Mouse (Mus musculus): ENCODE data around the gene Snorc.
"Not testable (repeated sequence)": the region's sequence is repeated elsewhere in the genome, so short reads cannot be mapped to it uniquely, and the experiment has no call there.

Snorc gene

DNA sequence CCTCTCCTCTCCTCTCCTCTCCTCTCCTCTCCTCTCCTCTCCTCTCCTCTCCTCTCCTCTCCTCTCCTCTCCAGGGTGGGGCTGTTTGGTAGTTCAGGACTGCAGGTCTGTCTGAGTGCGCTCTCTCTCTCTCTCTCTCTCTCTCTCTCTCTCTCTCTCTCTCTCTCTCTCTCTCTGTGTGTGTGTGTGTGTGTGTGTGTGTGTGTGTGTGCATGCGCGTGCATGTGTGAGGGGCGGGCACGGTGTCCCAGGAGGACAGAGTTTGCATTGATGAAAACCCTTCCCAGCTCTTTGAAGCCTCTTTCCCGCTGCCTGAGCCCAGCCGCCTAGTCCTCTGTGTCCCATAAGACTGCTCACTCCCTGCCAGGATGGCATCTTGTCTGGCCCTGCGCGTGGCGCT, at the start of gene Snorc:
TSS of gene Snorc (plus strand) at position 301 of the 400 bp plus-strand sequence.
- DNase-seq (ENCODE audit: low read depth, low spot score), result not testable (repeated sequence)

DNA sequence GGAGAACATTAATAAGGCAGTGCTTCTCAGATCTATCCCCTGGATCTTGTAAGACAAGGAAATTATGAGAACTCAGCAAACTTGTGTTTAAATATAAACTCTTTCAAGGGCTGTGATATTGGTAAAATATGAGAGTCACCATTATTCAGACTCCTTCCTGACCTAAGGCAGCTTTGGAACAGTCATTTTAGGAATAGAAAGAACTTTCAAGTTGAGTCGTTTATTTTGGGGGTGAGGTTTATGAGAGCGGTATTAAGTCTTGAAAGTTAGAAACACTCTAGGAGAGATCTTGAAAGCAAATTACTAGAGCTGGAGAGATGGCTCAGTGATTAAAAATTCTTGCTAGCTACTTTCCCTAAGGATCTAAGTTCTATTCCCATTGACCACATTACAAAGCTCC, 34.9 kb upstream of the Snorc start:
- DNase-seq (ENCODE audit: low read depth, low spot score), result no peak

DNA sequence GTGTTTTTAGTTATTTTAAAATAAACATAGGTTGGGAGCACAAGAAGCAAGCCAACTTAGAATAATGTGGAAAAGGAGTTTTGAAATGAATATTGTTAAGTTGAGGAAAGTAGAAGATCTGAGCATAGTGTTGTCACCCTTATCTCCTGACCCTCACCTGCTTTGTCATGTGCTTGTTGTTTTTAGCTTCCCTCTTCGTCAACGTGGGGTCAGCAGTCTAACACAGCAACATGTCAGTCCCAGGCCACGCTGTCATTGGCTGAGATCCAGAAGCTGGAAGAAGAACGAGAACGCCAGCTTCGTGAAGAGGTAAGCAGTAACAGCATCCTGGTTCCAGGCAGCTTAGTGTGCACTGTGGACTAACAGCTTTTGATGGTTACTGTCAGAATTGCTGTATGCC, 33.5 kb upstream of the Snorc start:
- DNase-seq (ENCODE audit: low read depth, low spot score), result no peak

DNA sequence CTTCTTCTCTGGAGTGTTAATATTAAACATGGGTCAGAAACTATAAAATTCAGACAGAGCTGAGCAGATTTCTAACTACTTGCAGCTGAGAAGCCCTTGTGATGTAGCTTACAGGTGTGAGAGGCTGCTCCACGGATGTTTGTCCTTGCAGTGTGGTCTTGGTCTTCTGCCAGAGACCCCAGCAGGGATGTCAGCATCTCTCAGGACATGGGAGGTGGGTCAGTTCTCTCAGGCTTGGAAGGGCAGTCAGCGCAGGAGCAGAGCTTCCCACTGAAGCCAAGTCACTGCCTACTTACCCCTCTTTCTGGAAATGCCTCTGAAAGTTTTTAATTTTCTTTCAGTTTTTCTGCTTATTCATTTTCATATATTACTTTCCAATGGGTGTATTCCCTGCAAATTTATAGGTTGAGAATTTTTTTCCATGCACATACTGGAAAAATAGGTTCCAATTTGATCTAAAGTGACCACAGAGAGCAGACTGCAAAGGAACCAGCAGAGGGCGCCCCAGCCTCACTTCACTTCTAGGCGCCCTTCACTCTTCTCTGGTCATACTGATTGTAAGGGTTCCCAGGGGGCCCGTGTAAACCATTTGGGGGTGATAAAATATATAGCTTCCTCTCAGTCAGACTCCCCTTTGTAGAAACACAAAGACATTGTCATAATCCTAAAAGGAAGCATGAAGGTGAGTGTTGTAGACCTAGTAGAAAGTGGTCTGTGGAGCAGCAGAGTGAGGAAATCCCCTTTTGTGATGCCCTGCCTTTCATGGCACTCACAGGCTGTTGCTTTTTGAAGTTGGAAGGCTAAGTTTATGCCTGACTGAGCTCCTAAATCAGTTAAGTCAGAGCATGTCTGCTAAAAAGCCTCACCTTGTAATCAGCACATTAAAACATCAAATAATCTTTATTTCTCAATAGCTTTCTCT, 22.6 kb upstream of the Snorc start:
- peak; percentile 67 for DNase-seq (ENCODE audit: low read depth, low spot score)

DNA sequence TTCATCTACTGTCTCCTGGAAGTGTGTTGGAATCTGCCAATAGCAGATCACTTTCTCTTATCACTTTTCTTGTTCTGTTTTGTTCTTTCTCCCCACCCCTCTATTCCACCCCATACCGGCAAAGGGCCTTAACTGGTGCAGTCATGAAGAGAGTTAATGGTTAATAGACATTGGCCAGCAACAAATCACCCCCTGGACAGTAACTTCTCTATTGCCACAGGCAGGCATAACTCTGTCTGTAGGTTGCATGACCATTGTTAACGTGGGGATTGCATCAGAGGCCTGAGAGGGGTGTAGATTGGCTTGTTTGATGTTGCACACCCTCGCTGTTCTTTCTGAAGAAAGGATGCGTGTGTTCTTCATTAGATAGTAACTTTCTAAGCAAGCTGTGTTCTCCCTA, 20.6 kb upstream of the Snorc start:
- no peak for DNase-seq (ENCODE audit: low read depth, low spot score)

DNA sequence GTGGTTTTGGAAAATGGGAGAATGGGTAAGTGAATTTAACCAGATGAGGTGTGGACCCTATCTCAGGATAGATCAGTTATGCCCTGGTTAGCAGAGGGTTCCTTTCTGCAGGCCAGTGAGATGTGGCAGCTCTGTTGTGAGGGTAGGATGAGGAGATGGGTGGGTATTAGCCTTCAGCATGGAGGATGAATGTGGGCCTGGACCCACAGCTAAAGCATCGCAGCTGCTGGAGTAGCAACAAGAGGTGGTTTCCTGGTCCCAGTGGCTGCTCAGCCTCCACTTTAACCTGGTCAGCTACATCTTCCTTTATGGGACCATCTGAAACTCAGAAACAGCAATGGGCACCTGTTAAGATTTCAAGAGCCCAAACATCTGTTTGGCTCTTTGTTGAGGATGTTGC, 13.6 kb upstream of the Snorc start:
- DNase-seq (ENCODE audit: low read depth, low spot score), result no peak

DNA sequence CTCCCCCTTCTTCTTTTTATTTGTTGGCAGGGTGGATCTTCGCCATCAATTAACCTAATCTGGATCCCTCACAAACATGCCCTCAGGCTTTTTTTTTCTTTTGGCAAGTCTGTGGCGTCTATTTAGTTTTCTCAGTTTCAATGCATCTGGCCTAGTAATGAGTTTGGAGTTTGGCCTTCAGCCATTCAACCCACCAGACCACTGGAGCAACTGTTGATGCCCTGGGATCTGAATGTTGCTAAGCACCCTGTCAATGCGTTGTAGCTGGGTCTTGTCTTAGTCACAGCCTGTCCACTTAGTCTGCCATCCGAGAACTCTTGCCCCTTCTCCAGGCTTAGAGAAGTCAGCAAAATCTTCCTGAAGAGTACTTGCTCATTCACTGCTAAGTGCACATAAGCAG, 12.0 kb upstream of the Snorc start:
- no peak for DNase-seq (ENCODE audit: low read depth, low spot score)

DNA sequence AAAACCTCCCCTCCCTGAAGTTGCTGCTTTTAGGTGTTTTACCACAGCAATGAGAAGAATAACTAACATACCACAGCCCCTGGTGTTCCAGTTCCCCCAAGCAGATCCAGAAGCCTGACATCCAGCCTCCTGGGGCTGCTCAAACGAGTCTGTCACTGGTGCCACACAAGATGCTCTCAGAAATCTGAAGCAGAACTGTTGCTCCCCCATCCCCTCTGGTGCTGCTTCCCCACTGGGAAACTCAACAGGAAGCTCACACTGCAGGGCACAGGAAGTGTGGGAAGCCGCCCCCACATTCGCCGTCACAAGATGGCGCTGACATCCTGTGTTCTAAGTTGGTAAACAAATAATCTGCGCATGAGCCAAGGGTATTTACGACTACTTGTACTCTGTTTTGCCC, 10.2 kb upstream of the Snorc start:
- DNase-seq (ENCODE audit: low read depth, low spot score), result not testable (repeated sequence)

DNA sequence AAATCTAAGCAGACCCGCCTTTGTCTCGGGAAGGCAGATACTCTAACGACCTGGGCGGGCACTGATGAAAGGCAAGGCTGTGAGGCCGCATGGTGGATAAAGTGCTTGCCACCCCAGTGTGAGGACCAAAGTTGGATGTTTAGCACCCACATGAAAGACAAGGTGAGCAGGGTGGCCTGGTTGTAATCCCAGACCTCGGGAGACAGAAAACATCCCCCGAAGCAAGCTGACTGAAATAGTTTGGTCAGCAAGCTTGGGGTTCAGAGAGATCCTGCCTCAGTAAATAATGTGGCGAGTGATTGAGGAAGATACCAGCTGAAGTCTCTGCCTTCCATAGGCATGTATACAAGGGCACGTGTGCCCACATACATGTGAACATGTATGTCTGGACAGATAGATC, 2.6 kb upstream of the Snorc start:
- no peak for DNase-seq (ENCODE audit: low read depth, low spot score)

DNA sequence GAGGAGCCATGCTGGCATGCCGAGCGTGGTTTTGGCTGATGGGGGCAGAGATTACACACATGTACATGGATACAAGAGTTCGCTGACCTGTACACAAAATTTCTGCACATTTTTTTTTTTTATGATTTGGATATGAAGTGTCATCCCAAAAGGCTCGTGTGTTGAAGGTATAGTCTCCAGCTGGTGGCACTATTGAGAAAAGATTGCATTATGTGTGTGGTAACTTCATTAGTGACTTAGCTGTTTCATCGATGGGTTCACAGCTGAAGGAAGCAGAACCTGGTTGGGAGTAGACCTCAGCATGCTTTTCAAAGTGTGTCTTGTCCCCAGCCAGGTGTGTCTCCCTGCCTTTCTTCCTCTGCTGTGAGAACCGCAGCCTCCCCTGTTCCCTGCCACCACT, 1.8 kb upstream of the Snorc start:
- no peak for DNase-seq (ENCODE audit: low read depth, low spot score)

DNA sequence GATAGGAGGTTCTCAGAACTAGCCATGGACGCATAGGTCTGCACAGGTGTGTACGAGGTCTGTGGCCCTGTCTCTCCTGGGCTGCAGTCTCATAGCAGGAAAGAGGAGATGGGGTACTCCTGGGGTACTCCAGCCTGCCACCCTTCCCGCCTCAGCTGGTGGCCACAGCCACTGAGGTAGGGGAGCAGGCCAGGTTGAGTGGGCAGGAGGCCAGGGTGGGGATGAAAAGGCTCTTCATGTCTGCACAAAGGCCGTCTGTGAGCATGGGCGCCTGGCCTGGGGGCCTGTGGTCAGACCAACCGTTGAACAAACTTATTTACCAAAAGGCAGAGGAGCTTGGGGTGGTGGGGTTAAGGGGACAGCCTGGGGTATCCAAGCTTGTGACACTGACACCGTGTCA, 1.8 kb downstream of the Snorc start:
- DNase-seq (ENCODE audit: low read depth, low spot score), result no peak

DNA sequence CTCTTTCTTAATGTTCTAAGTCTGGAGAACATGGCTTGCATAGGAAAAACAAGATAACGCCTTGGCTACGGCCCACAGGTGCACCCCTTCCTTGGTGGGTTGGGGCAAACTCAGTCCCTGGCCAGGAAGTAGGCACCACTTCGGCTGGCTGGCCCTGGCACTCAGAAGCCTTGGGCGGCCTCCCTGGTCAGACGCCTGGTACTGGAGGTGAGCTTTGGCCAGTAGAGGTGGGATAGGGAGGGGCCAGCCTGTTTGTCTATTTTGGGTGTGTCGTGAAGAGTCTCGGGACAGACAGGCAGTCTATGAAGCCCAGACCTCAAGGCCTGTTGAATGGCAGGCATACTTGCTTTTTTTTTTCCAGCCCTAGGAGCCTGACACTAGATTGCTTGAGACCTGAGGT, 2.5 kb downstream of the Snorc start:
- DNase-seq (ENCODE audit: low read depth, low spot score), result no peak

DNA sequence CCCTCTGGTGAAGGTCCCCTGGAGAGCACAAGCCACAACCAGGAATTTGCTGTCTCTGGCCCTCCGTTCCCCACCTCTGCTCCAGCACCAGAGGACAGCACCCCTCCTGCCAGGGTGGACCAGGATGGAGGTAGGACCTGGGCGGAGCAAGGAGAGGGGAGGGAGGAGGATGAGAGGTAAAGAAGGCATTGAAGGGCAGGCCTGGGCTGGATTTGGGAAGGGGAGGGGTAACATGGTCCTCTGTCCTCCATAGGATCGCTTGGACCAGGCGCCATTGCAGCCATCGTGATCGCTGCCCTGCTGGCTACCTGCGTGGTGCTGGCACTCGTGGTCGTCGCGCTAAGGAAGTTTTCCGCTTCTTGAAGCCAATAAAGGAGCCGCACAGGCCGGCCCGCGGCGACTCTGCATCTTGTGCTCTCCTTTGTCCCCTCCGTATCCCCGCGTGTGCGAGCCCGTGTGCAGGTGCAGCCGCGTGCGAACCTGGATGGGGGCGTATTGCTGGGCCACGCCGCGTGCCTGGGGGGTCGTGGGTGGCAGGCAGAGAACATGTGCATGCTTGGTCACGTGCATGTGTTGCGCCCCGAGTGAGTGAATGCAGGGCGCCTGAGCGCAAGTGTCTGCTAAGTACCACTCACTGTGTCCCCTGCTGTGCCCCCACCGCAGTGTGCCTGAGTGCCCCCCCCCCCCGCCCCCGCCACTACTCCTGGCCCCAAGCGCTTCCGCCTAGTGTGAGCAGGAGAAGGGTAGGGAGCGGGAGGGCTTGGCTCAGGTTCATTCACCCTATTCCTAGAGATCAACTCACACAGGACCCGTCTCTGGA, 5.2 kb downstream of the Snorc start:
- peak; percentile 8 for DNase-seq (ENCODE audit: low read depth, low spot score)

DNA sequence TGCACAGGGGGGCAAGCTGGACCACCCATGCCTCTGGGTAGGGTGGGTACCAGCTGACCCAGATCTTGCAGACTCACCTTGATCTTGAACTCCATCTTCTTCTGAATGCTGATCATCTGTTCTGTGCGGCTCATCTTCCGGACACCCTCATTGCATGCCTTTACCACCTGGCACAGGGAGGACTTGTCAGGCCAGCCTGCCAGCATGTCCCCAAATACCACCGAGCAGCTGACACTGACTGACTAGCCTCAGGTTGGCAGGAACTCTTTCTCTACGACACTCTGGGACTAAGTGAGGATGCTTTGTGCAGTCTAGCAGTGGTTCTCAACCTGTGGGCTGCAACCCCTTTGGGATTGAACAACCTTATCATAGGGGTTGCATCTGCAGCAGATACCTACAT, 12.5 kb downstream of the Snorc start:
- no peak for DNase-seq (ENCODE audit: low read depth, low spot score)

DNA sequence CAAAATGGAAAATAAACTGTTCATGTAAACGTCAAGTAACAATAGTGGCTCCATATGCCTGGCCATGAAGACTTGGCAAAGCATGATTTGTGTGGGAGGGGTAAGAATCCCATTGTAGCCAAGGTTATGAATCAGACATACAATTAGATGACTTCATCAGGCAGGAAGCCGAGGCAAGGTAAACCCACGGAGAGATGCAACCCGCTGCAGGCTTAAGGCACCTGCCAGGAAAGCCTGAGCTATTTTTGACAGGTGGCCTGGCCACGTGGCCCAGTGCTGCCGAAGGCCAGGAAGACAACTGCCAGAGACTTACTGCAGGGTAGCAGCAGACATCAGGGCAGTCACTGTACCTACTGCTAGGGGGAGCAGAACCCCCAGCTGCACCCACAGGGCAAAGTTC, 16.3 kb downstream of the Snorc start:
- DNase-seq (ENCODE audit: low read depth, low spot score), result no peak

DNA sequence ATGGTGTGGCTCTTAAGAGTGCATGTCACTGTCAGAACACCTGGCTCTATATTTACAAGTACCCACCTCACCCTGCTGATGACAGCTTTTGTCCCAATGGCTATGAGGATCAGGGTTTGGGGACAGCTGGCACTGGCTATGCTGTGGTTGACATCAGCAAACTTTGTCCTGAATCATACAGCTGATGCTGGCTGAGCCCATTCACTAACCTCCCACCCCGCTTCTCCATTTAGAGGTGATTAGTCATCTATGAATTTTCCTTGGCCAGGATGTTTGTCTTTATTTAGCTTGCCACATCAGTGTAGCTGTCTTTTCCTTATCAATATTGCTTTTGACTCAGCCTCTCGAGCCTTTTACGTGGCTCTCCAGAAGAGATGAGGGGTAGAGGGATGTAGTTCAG, 22.2 kb downstream of the Snorc start:
- no peak for DNase-seq (ENCODE audit: low read depth, low spot score)

DNA sequence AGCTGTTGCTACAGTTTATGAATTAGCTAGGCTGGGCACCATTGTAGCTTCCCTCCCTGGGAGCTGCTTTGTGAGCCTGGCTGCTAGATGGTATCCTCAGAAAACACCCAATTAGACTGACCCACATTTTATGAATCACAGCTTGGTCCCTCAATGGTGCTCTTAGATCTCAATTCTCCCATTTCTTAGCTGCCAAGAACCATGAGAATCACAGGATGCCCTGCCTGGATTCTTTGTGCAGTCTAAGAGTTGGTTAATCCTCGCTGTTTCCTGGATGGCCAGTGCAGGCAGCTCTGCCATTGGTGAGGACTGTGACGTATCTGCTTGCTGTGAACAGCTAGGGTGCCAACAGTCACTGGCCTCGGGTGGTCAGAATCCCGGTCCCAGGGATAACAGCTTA, 23.5 kb downstream of the Snorc start:
- DNase-seq (ENCODE audit: low read depth, low spot score), result no peak

DNA sequence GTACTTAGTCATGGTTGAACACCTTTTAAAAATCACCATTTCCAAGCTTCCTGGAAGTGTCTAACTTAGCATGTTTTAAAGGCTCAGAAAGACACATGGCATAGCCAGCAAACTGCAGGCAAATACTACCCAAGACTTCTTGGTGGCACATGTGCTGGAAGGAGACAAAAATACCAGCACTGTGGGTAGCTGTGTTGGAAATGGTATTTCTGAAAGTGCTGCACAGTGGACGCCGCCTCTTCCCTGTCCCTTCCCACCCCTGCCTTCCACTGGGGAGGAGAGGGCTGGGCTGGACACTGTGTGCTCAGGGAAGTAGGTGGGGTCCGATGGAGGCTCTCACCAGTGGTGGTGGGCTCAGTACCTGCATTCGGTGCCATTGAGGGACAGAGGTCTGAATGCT, 35.5 kb downstream of the Snorc start:
- DNase-seq (ENCODE audit: low read depth, low spot score), result no peak

DNA sequence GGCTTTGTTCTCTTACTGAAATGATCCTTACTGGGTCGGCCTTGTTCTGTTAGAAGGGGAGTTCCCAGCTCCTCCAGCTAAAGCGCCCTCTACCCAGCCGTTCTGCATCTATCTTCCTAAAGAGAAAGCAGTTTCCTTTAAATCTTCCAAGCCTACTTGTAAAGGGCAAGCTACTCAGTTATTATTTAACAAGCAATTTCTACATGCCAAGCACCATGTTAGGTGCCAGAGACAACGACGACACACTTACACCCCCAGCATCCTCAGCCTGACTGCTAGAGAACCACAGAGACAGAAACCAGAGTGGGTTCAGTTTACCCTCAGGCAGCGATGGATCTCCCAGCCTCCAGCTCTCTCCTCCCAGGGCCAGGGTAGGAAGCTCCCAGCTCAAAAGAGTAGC, 37.8 kb downstream of the Snorc start:
- no peak for DNase-seq (ENCODE audit: low read depth, low spot score)

DNA sequence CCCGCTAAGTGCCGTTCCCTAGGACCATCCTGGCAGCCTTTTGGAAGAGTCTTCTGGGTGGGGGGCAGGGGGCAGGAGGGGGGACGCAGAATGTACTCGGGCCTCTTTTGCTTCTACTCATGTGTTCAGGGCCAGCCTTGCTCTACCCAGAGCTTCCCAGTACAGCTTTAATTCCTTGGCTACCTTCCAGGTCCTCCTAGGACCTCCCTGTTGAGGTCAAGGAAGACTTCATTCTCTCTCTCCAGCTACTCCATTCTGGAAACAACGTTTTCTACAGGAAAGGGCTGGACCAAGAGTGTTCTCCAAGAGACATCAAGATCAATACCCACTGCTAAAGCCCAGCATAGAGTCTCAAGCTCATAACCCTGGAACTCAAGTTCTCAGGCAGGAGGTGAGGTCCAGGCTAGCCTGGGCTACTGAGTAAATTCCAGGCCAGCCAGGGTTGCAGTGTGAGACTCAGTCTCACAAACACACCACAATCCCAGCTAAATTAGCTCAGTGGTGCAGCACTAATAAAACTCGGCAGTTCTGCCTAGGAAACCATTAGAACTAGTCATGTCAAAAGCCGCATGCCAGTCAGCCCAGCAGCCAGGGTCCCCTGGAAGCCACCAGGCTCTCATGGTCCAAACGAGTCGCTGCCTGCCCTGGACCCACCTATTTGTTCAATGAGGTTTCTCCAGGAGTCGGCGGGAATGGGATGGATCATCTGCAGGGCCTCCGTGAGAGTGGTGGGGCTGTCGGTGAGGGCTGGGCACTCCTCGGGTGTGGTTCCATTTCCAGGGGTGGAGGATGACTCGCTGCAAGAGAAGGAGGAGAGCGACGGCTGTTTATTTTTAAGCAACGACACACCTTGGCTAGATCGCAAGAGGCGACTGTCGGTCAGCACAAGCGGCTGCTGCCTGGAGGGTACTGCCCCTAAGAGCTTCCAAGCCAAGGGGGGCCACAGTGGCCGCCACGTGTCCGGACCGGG, 38.8 kb downstream of the Snorc start:
- no peak for DNase-seq (ENCODE audit: low read depth, low spot score)

DNA sequence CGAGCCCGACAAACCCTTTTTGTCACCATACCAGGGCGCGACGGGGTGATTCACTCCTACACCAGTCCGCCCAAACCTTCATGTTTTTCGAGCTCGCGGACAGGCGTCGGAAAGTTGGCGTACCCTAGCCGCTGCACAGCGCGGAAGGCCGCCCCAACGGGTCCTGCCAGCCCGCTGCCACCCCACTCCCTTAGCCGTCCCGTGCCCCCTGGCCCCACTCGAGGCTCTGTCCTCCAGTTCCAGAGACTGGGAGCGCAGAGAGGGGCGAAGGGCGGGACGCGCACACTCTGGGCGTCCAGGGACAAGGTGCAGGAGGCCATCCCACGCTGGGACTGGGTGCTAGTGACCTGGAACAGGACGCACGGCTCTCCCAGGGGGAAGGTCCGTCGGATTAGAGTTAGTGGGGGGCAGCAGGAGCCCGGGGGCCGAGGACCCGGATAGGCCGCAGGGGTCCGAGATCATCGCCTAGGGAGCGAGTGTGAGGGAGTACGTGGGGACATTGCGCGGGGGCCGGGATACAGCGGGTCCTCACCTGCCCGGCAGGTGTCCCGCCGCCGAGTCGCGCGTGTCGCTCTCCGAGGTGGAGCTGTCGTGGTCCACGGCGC, 39.6 kb downstream of the Snorc start, which contains the start of gene Neu2:
TSS of gene Neu2 (plus strand) at position 329 of the 605 bp plus-strand sequence.
- DNase-seq (ENCODE audit: low read depth, low spot score), result no peak
